Mouse (Mus musculus): ENCODE results near the gene Smpd2. TPM values are rescaled to one million over a fixed set of nuclear protein-coding genes. Genes with fewer than 3 reads are reported as not detected.

Smpd2 gene
- polyA plus RNA-seq, 1 experiment from 2014 or later = 28.4 TPM

DNA sequence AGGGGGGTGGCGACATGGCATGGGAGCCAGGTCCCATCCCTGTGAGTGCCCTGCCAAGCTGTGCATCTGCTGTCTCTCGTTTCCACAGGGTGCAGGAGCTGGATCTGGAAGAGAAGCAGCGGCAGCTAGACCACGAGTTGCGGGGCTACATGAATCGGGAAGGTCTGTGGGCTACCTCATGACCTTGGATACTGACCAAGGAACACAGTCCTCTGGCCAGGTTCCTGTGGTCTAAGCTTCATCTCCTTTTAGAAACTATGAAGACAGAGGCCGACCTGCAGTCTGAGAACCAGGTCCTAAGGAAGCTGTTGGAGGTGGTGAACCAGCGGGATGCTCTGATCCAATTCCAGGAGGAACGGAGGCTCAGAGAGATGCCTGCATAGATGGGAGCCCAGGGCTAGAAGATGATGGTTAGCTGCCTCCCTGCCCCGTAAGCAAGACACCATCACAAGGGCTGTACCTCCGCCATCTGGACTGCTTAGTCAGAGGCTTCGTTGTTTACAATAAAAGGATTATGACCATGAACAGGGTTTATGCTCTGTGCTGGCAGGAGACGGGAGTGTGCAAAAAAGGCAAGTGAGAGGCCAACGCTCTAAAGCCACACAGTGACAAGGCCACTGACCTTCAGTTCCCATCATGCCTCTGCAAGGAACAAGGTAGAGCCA, 3.5 kb downstream of the Smpd2 start:
- peaks cover 65% of the 10 kb centered on the region for H3K36me3 ChIP-seq
- WGBS = 83% methylated on average over 14 of the region's 14 CpGs
- H3K4me2 ChIP-seq = no peak overlapping the region
- no peak overlapping the region for H3K9ac ChIP-seq
- H3K4me3 ChIP-seq = no peak overlapping the region
- H3K27ac ChIP-seq (replicated peaks) = no peak overlapping the region
- H3K27me3 ChIP-seq = no peaks in the 10 kb centered on the region; the same call in 1 of the 2 replicates
- H3K4me1 ChIP-seq (replicated peaks) = peaks cover 22% of the 10 kb centered on the region
- ATAC-seq (ENCODE audit: low read depth) = no peak
- no peaks in the 10 kb centered on the region for H3K9me3 ChIP-seq

DNA sequence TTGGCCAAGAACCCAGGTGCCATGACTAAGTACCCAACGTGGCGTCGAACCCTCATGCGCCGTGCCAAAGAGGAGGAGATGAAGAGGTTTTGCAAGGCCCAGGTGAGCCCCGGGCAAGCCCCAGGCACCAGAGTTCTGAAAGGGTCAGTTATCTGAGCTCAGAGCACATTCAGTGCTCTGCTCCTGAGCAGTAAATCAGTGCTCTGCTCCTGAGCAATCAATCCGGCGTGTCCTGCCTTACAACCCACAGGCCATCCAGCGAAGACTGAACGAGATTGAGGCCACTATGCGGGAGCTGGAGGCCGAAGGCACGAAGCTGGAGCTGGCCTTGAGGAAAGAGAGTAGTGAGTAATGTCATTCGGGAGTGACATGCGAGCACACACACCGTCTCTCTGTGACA, 4.4 kb downstream of the Smpd2 start:
- no peaks in the 10 kb centered on the region; the same call in 1 of the 2 replicates for H3K27me3 ChIP-seq
- WGBS = 86% methylated on average over 16 of the region's 16 CpGs
- H3K4me2 ChIP-seq = no peak overlapping the region
- H3K9me3 ChIP-seq = no peaks in the 10 kb centered on the region
- H3K4me1 ChIP-seq (replicated peaks) = peaks cover 22% of the 10 kb centered on the region
- H3K27ac ChIP-seq (replicated peaks) = no peak overlapping the region
- peaks cover 65% of the 10 kb centered on the region for H3K36me3 ChIP-seq
- H3K9ac ChIP-seq = no peak overlapping the region
- no peak overlapping the region for H3K4me3 ChIP-seq
- ATAC-seq (ENCODE audit: low read depth) = no peak

DNA sequence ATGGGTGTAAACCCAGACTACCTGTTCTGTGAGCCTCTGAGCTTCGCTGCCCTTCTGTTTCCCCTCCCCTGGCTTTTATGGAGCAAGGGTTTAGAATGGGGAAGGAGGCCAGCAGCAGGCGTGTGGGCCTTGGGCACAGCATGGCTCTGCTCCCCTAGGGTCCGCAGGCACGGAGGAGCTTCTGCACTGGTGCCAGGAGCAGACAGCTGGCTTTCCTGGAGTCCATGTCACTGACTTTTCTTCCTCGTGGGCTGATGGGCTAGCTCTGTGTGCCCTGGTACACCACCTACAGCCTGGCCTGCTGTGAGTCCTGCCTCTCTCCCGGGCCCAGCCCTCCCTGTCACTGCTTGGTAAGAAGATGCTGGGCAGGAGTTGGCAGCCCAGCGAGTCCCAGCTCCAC, 7.7 kb downstream of the Smpd2 start:
- ATAC-seq (ENCODE audit: low read depth) = no peak
- no peaks in the 10 kb centered on the region for H3K9me3 ChIP-seq
- no peak overlapping the region for H3K9ac ChIP-seq
- H3K4me3 ChIP-seq = no peak overlapping the region
- no peaks in the 10 kb centered on the region for H3K27me3 ChIP-seq
- H3K36me3 ChIP-seq = peaks cover 71% of the 10 kb centered on the region
- peaks cover 11% of the 10 kb centered on the region for H3K4me1 ChIP-seq (replicated peaks)
- 79% methylated on average over 7 of the region's 7 CpGs for WGBS
- H3K4me2 ChIP-seq = no peak overlapping the region
- H3K27ac ChIP-seq (replicated peaks) = no peak overlapping the region

DNA sequence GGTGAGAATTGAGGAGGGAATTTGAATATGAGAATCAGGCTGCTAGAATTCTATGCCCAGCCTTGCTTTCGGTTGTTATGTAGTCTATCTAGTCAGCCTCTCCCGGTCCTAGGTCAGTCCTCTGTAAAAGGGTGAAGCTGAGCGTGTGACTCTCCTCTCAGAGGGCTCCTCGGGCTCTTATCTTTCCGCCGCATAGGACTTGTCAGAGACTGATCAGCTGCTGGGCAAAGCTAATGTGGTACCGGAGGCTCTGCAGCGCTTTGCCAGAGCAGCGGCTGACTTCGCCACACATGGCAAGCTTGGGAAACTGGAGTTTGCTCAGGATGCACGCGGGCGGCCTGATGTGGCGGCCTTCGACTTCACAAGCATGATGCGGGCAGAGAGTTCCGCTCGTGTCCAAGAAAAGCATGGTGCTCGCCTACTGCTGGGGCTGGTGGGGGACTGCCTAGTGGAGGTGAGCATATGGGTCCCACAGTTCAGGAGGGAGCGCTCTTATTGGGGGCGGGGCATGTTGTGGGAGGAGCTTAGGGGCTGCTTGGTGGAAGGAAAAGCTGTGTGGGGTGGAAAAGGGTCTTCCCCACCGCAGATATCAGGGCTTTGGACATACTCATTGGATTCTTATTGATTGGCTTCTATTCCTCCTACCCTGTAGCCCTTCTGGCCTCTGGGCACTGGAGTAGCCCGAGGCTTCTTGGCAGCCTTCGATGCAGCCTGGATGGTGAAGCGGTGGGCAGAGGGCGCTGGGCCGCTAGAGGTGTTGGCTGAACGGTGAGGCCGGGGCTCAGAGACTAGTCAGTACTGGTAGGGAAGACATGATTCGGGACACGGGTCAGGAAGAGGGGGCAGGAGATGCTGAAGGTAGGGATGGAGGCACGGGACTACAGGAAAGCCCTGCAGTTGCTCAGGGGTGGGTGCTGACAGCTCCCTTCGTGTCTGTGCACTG, 9.0 kb downstream of the Smpd2 start:
- H3K27ac ChIP-seq (replicated peaks) = no peak overlapping the region
- H3K27me3 ChIP-seq = no peaks in the 10 kb centered on the region
- H3K9ac ChIP-seq = no peak overlapping the region
- H3K4me1 ChIP-seq (replicated peaks) = peaks cover 23% of the 10 kb centered on the region
- peaks cover 60% of the 10 kb centered on the region for H3K36me3 ChIP-seq
- 67% methylated on average over 33 of the region's 33 CpGs for WGBS
- H3K4me2 ChIP-seq = no peak overlapping the region
- no peaks in the 10 kb centered on the region for H3K9me3 ChIP-seq
- no peak for ATAC-seq (ENCODE audit: low read depth)
- no peak overlapping the region for H3K4me3 ChIP-seq

DNA sequence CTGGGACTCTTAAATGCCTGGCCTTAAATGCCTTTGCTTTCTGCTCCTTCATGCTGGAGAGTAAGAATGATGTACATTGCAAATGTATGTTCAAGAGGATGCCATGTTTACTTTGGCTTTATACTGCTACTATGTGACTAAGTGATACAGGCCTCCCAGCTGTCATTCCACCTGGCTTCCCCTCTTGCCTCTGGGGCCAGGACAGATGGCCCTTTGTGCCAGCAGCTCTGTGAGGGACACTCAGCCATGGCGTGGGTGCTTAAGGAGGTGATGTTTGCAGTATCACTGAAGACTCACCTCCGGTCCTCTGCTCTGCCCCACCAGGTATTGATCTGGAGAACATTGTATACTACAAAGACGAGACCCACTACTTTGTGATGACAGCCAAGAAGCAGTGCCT, 10.2 kb downstream of the Smpd2 start:
- 92% methylated on average over 3 of the region's 3 CpGs for WGBS
- no peak overlapping the region for H3K4me2 ChIP-seq
- H3K9me3 ChIP-seq = no peaks in the 10 kb centered on the region
- H3K27ac ChIP-seq (replicated peaks) = no peak overlapping the region
- no peak for ATAC-seq (ENCODE audit: low read depth)
- H3K9ac ChIP-seq = no peak overlapping the region
- no peak overlapping the region for H3K4me3 ChIP-seq
- no peaks in the 10 kb centered on the region for H3K27me3 ChIP-seq
- peaks cover 36% of the 10 kb centered on the region for H3K4me1 ChIP-seq (replicated peaks)
- H3K36me3 ChIP-seq = peaks cover 47% of the 10 kb centered on the region

DNA sequence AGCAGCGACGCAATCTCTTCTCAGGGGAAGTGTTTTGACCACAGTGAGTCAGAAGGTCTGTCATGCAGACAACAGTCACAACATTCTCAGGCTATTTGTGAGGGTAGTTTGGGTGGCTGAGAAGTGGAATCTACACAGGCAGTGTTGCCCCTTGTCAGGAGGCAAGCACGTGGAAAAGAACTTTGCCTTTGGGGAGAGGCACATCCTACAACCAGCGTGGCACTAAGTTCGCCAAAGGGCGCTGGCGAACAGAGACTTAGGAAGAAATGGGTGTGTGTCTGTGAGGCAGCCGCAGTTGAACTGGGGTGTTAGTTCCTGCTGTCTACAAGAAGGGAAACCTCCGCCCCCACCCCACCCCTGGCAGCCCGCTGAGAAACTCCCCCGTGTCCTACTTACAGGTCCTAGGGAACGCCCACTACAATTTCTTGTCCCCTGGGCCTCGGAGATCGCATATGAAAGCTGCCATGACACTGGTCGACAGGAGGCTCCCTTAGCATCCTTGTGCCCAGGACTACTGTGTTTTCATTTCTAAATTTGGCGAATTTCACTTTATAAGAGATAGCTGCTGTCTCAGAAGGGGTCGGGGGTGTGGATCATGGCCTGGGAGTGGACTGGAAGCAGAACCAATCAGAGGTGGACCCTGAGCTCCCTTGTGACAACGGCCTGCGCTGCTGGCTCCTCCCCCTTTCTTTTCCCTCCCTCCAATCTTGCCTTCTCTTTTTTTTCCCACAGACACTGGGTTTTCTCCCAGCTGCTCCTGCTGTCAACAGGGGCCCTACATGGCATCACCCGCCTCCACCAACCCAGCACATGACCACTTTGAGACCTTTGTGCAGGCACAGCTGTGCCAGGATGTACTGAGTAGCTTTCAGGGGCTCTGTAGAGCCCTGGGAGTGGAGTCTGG, 12.6 kb downstream of the Smpd2 start:
- peak overlapping the region; percentile 78 for H3K4me2 ChIP-seq
- WGBS = 0% methylated on average over 20 of the region's 20 CpGs
- H3K4me3 ChIP-seq = peak overlapping the region; percentile 57
- no peaks in the 10 kb centered on the region for H3K9me3 ChIP-seq
- peaks cover 23% of the 10 kb centered on the region for H3K36me3 ChIP-seq
- no peaks in the 10 kb centered on the region for H3K27me3 ChIP-seq
- peaks cover 36% of the 10 kb centered on the region for H3K4me1 ChIP-seq (replicated peaks)
- peak overlapping the region; percentile 80 for H3K9ac ChIP-seq
- peak; percentile 52; the same call in 1 of the 2 replicates for ATAC-seq (ENCODE audit: low read depth)
- peak overlapping the region; percentile 87 for H3K27ac ChIP-seq (replicated peaks)

DNA sequence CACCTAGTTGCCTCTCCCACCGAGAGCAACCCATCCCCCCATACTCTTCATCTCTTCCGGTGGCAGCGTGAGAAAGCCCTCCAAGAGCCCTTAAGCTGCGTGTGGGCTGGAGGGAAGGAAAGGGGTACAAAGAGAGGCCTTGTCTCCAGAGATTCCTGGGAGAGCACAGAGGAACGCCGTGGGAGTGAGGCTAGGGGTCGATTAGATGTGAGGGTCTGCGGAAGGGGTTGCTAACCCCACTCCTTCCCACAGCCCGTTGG, 13.2 kb downstream of the Smpd2 start:
- peak overlapping the region; percentile 87 for H3K27ac ChIP-seq (replicated peaks)
- peak overlapping the region; percentile 57 for H3K4me3 ChIP-seq
- H3K9me3 ChIP-seq = no peaks in the 10 kb centered on the region
- H3K9ac ChIP-seq = peak overlapping the region; percentile 80
- H3K4me1 ChIP-seq (replicated peaks) = peaks cover 36% of the 10 kb centered on the region
- H3K4me2 ChIP-seq = peak overlapping the region; percentile 78
- WGBS = 0% methylated on average over 9 of the region's 9 CpGs
- ATAC-seq (ENCODE audit: low read depth) = peak; percentile 47
- H3K36me3 ChIP-seq = peaks cover 17% of the 10 kb centered on the region
- H3K27me3 ChIP-seq = no peaks in the 10 kb centered on the region

DNA sequence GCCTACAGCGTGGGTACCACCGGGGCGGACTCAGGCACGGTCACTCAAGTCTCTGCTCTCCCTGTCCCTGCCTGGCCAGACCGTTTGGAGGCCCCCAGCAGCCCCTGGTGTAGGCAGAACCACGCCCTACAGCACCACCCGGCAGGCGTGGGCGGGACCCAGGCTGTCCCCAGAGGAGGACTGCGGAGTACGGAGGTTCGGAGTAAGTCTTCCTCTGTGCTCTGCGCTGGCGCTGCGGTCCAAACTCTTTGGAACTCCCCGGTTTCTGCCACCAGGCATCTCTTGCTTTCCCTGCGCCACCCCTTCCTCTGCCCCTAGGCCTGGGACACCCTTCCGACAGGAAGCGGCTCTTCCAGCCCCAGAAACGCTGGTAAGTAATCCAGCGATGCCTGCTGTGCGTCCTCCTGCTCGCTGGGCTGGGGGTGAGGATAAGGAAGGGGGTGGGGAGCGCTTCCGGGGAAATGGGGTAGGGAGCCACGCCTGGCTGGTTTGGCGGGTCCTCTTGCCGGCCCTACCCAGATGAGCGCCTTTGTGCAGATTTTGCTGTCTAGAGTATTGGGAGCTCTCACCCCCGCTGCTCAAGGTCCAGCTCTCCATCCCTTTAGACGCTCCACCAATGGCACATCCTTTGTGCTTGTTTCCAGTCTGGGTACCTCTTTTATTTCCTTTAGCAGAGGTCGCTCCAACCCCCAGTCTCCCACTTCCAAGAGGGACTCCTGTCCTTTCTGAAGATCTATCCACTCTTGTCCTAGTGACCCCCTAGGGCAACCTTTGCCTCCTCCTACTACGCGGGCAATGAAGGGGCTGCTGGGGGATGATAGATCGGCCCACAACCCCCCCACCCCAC, 13.8 kb downstream of the Smpd2 start, which contains the start of gene Mical1:
TSS of gene Mical1 (plus strand) at position 144 of the 847 bp plus-strand sequence.
- peak; percentile 71 for ATAC-seq (ENCODE audit: low read depth)

DNA sequence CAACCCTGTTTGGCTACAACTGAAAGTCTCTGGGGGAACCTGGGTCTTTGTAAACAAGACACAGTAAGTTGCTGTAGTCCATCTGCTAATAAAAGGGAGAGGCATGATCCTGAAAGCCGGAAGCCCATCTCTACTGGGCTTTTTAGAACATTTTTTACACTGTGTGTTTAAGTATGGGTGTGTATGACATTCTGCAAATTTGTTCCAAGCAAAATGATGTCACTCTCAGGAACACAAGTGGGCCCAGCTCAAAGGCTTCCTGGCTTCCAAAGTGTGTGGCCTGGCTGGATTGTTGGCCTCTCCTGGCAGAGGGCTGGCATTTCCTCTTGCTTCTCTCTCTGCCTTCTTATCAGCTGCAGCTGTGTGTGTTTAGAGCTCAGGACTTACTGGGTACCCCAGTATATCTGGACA, 15.2 kb downstream of the Smpd2 start:
- Histone ChIP-seq H3K4me2 (peak overlapping the region; percentile 78; the same call in 1 of the 2 replicates), H3K9ac (no peak overlapping the region), H3K27me3 (no peaks in the 10 kb centered on the region), H3K4me1 (replicated peaks) (peaks cover 36% of the 10 kb centered on the region), H3K9me3 (no peaks in the 10 kb centered on the region), H3K4me3 (no peak overlapping the region), H3K36me3 (peaks cover 11% of the 10 kb centered on the region), H3K27ac (replicated peaks) (no peak overlapping the region)
- WGBS = 93% methylated on average over 1 of the region's 1 CpGs
- no peak for ATAC-seq (ENCODE audit: low read depth)

More for the DNA sequence above, 13.8 kb downstream of the Smpd2 start, which contains the start of gene Mical1:
- WGBS = under 1% methylated on average over 35 of the region's 35 CpGs
- Histone ChIP-seq H3K9me3 (no peaks in the 10 kb centered on the region), H3K27ac (replicated peaks) (peak within 1 kb of the TSS; percentile 87), H3K4me2 (peak within 1 kb of the TSS; percentile 78), H3K36me3 (peaks cover 14% of the 10 kb centered on the region), H3K27me3 (no peaks in the 10 kb centered on the region), H3K4me1 (replicated peaks) (peaks cover 36% of the 10 kb centered on the region), H3K9ac (peak within 1 kb of the TSS; percentile 80), H3K4me3 (peak within 1 kb of the TSS; percentile 57)

DNA sequence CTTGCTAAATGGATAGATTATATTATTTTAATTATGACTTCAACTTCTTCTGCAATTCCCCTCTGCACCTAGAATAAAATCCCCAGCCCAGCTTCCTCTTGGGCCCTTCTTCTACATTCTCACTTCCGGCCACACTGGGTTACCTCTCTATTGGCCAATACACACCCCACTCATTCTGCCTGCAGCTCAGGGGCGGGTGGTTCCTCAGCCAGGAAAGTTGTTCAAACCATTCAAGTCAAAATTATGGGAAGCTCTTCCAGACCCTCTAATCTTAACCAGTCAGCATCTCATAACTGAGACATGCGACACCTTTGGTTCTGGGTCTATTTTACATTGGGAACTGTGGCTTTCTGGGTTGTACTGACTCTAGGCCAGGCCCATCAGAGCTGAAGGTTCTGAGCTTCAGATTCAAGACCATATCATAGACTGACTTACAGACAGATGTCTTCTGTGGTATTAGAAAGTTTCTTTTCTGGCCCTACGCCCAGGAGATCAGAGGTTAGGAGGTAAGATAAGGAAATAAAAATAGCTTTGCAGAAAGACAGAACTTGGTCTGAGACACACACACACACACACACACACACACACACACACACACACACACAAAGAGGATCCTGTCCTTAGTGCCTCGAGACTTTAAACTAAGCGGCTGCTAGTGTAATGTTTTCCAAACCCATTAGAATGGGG, 16.2 kb downstream of the Smpd2 start:
- 0 out of 2 replicates have a peak, but pooled peaks cover 3% of the 10 kb centered on the region for H3K36me3 ChIP-seq
- no peak overlapping the region for H3K9ac ChIP-seq
- no peaks in the 10 kb centered on the region for H3K27me3 ChIP-seq
- ATAC-seq (ENCODE audit: low read depth) = no peak
- H3K27ac ChIP-seq (replicated peaks) = no peak overlapping the region
- H3K9me3 ChIP-seq = no peaks in the 10 kb centered on the region
- 82% methylated on average over 6 of the region's 6 CpGs for WGBS
- H3K4me2 ChIP-seq = no peak overlapping the region
- no peak overlapping the region for H3K4me3 ChIP-seq
- peaks cover 36% of the 10 kb centered on the region for H3K4me1 ChIP-seq (replicated peaks)

Measured in neural tube, embryonic 13.5 days (tissue).